Mouse (Mus musculus): ENCODE measurements around the gene Ppp2r5a. TPM values are rescaled to one million over a fixed set of nuclear protein-coding genes. Genes with fewer than 3 reads are reported as not detected.

Gene Ppp2r5a
- polyA plus RNA-seq, 1 experiment, result 14.2 TPM

GRCm38 (mm10) chr1:191359478-191359877 lies 43.6 kb downstream of the Ppp2r5a start:
- H3K4me3 ChIP-seq (ENCODE audit: control insufficient read depth, low read depth, low read length), result no peak overlapping the region
- no peak overlapping the region for H3K27ac ChIP-seq (ENCODE audit: control insufficient read depth, insufficient read depth, low read depth, low read length)
- H3K4me1 ChIP-seq (ENCODE audit: control insufficient read depth, insufficient read depth, low read length), result peaks cover 2% of the 10 kb centered on the region; the same call in 1 of the 2 replicates
- no peaks in the 10 kb centered on the region; the same call in 1 of the 2 replicates for H3K36me3 ChIP-seq (ENCODE audit: control insufficient read depth, insufficient read depth, low read length)
- no peaks in the 10 kb centered on the region for H3K27me3 ChIP-seq (ENCODE audit: control insufficient read depth, insufficient read depth, low read length)
- TF ChIP-seq POLR2A (IDR thresholded peaks at IDR 0.05; ENCODE audit: control insufficient read depth, low read depth, low read length) (no peak), CTCF (IDR thresholded peaks at IDR 0.05; ENCODE audit: control insufficient read depth, insufficient read depth, insufficient replicate concordance, low read depth, low read length) (no peak)

- Histone ChIP-seq H3K27me3 (ENCODE audit: control insufficient read depth, insufficient read depth, low read length) (no peaks in the 10 kb centered on the region), H3K36me3 (ENCODE audit: control insufficient read depth, insufficient read depth, low read length) (no peaks in the 10 kb centered on the region; the same call in 1 of the 2 replicates), H3K4me1 (ENCODE audit: control insufficient read depth, insufficient read depth, low read length) (peaks cover 2% of the 10 kb centered on the region; the same call in 1 of the 2 replicates), H3K4me3 (ENCODE audit: control insufficient read depth, low read depth, low read length) (no peak overlapping the region), H3K27ac (ENCODE audit: control insufficient read depth, insufficient read depth, low read depth, low read length) (no peak overlapping the region)
- TF ChIP-seq POLR2A (IDR thresholded peaks at IDR 0.05; ENCODE audit: control insufficient read depth, low read depth, low read length) (no peak), CTCF (IDR thresholded peaks at IDR 0.05; ENCODE audit: control insufficient read depth, insufficient read depth, insufficient replicate concordance, low read depth, low read length) (no peak)
These were observed 46.1 kb downstream of the Ppp2r5a start for GRCm38 (mm10) chr1:191356936-191357335.

- Histone ChIP-seq H3K4me1 (ENCODE audit: control insufficient read depth, insufficient read depth, low read length) (peaks cover 2% of the 10 kb centered on the region; the same call in 1 of the 2 replicates), H3K27ac (ENCODE audit: control insufficient read depth, insufficient read depth, low read depth, low read length) (no peak overlapping the region), H3K27me3 (ENCODE audit: control insufficient read depth, insufficient read depth, low read length) (no peaks in the 10 kb centered on the region), H3K36me3 (ENCODE audit: control insufficient read depth, insufficient read depth, low read length) (no peaks in the 10 kb centered on the region; the same call in 1 of the 2 replicates), H3K4me3 (ENCODE audit: control insufficient read depth, low read depth, low read length) (no peak overlapping the region)
- TF ChIP-seq CTCF (IDR thresholded peaks at IDR 0.05; ENCODE audit: control insufficient read depth, insufficient read depth, insufficient replicate concordance, low read depth, low read length) (no peak), POLR2A (IDR thresholded peaks at IDR 0.05; ENCODE audit: control insufficient read depth, low read depth, low read length) (no peak)
These were observed 49.2 kb downstream of the Ppp2r5a start for GRCm38 (mm10) chr1:191353836-191354235.

- Histone ChIP-seq H3K36me3 (ENCODE audit: control insufficient read depth, insufficient read depth, low read length) (no peaks in the 10 kb centered on the region; the same call in 1 of the 2 replicates), H3K4me3 (ENCODE audit: control insufficient read depth, low read depth, low read length) (no peak overlapping the region), H3K27ac (ENCODE audit: control insufficient read depth, insufficient read depth, low read depth, low read length) (no peak overlapping the region), H3K27me3 (ENCODE audit: control insufficient read depth, insufficient read depth, low read length) (no peaks in the 10 kb centered on the region), H3K4me1 (ENCODE audit: control insufficient read depth, insufficient read depth, low read length) (peaks cover 2% of the 10 kb centered on the region; the same call in 1 of the 2 replicates)
- TF ChIP-seq CTCF (IDR thresholded peaks at IDR 0.05; ENCODE audit: control insufficient read depth, insufficient read depth, insufficient replicate concordance, low read depth, low read length) (no peak), POLR2A (IDR thresholded peaks at IDR 0.05; ENCODE audit: control insufficient read depth, low read depth, low read length) (no peak)
These were observed 50.1 kb downstream of the Ppp2r5a start for GRCm38 (mm10) chr1:191352786-191353488.

GRCm38 (mm10) chr1:191350355-191350754 lies 52.7 kb downstream of the Ppp2r5a start:
- Histone ChIP-seq H3K36me3 (ENCODE audit: control insufficient read depth, insufficient read depth, low read length) (no peaks in the 10 kb centered on the region; the same call in 1 of the 2 replicates), H3K4me1 (ENCODE audit: control insufficient read depth, insufficient read depth, low read length) (no peaks in the 10 kb centered on the region), H3K27me3 (ENCODE audit: control insufficient read depth, insufficient read depth, low read length) (no peaks in the 10 kb centered on the region), H3K27ac (ENCODE audit: control insufficient read depth, insufficient read depth, low read depth, low read length) (no peak overlapping the region), H3K4me3 (ENCODE audit: control insufficient read depth, low read depth, low read length) (no peak overlapping the region)
- TF ChIP-seq CTCF (IDR thresholded peaks at IDR 0.05; ENCODE audit: control insufficient read depth, insufficient read depth, insufficient replicate concordance, low read depth, low read length) (no peak), POLR2A (IDR thresholded peaks at IDR 0.05; ENCODE audit: control insufficient read depth, low read depth, low read length) (no peak)

- no peaks in the 10 kb centered on the region; the same call in 1 of the 2 replicates for H3K36me3 ChIP-seq (ENCODE audit: control insufficient read depth, insufficient read depth, low read length)
- no peak overlapping the region for H3K27ac ChIP-seq (ENCODE audit: control insufficient read depth, insufficient read depth, low read depth, low read length)
These were observed 53.5 kb downstream of the Ppp2r5a start for GRCm38 (mm10) chr1:191349486-191350037.

GRCm38 (mm10) chr1:191348996-191349395 lies 54.1 kb downstream of the Ppp2r5a start:
- TF ChIP-seq CTCF (IDR thresholded peaks at IDR 0.05; ENCODE audit: control insufficient read depth, insufficient read depth, insufficient replicate concordance, low read depth, low read length) (no peak), POLR2A (IDR thresholded peaks at IDR 0.05; ENCODE audit: control insufficient read depth, low read depth, low read length) (no peak)
- Histone ChIP-seq H3K4me1 (ENCODE audit: control insufficient read depth, insufficient read depth, low read length) (no peaks in the 10 kb centered on the region), H3K27me3 (ENCODE audit: control insufficient read depth, insufficient read depth, low read length) (no peaks in the 10 kb centered on the region), H3K27ac (ENCODE audit: control insufficient read depth, insufficient read depth, low read depth, low read length) (no peak overlapping the region), H3K4me3 (ENCODE audit: control insufficient read depth, low read depth, low read length) (no peak overlapping the region), H3K36me3 (ENCODE audit: control insufficient read depth, insufficient read depth, low read length) (no peaks in the 10 kb centered on the region; the same call in 1 of the 2 replicates)

More at GRCm38 (mm10) chr1:191349486-191350037, 53.5 kb downstream of the Ppp2r5a start:
- TF ChIP-seq CTCF (IDR thresholded peaks at IDR 0.05; ENCODE audit: control insufficient read depth, insufficient read depth, insufficient replicate concordance, low read depth, low read length) (no peak), POLR2A (IDR thresholded peaks at IDR 0.05; ENCODE audit: control insufficient read depth, low read depth, low read length) (no peak)
- Histone ChIP-seq H3K4me3 (ENCODE audit: control insufficient read depth, low read depth, low read length) (no peak overlapping the region), H3K27me3 (ENCODE audit: control insufficient read depth, insufficient read depth, low read length) (no peaks in the 10 kb centered on the region), H3K4me1 (ENCODE audit: control insufficient read depth, insufficient read depth, low read length) (no peaks in the 10 kb centered on the region)

Measured in testis, adult 2 months (tissue).